In genomic region chr1:134064296-134064831, GRCm38 (mm10) we compare ENCODE assay signal across 8 mouse cellular contexts. TPM values are rescaled to one million over a fixed set of nuclear protein-coding genes. Genes with fewer than 3 reads are reported as not detected.
DNase-seq lines count a peak whose midpoint lies in the region; ATAC-seq and TF ChIP-seq lines count a peak whose summit lies in the region.

No protein-coding gene starts in this region.

- H3K9me3 ChIP-seq in heart, embryonic 11.5 days (replicated peaks; ENCODE audit: control insufficient read depth, low read length) = no peaks in the 10 kb centered on the region
- H3K9me3 ChIP-seq in hindbrain, embryonic 10.5 days = no peaks in the 10 kb centered on the region
- H3K9me3 ChIP-seq in liver, postnatal 0 days (ENCODE audit: low read length) = no peaks in the 10 kb centered on the region

- H3K9ac ChIP-seq in heart, embryonic 11.5 days (ENCODE audit: low read depth, low read length) = no peak overlapping the region
- H3K9ac ChIP-seq in liver, postnatal 0 days (replicated peaks) = peak overlapping the region; percentile 66; the same call in 1 of the 2 replicates

- no peak for DNase-seq in heart, adult 8-10 months (ENCODE audit: low spot score)
- peak; percentile 13 for DNase-seq in CD4-positive helper T cell, adult 2 months (ENCODE audit: low read depth, low spot score)
- no peak for DNase-seq in hindbrain, embryonic 10.5 days (ENCODE audit: low spot score)
- no peak for DNase-seq in liver, postnatal 0 days
- no peak for DNase-seq in cerebellum, adult 9-11 months
- no peak for DNase-seq in adrenal gland, postnatal 4 days (ENCODE audit: low spot score in 2 of 2)
- no peak for DNase-seq in cerebellum, adult 11-12 months

- no peak overlapping the region for H3K4me3 ChIP-seq in heart, embryonic 11.5 days (ENCODE audit: low read depth, low read length)
- peak overlapping the region; percentile 42 for H3K4me3 ChIP-seq in hindbrain, embryonic 10.5 days
- H3K4me3 ChIP-seq in liver, postnatal 0 days (ENCODE audit: low read depth, low read length) = no peak overlapping the region

- ATAC-seq in heart, embryonic 11.5 days (replicated peaks; ENCODE audit: insufficient number of reproducible peaks, low FRiP score, low TSS enrichment) = no peak
- no peak for ATAC-seq in liver, postnatal 0 days

- no peak for TF ChIP-seq EP300 in liver, postnatal 0 days (IDR thresholded peaks at IDR 0.05; ENCODE audit: low read depth)

- no peak for TF ChIP-seq CTCF in liver, postnatal 0 days (IDR thresholded peaks at IDR 0.05; ENCODE audit: low read depth)

- WGBS in heart, embryonic 11.5 days (ENCODE audit: insufficient replicate concordance) = 91% methylated on average over 2 of the region's 2 CpGs
- 83% methylated on average over 2 of the region's 2 CpGs for WGBS in hindbrain, embryonic 10.5 days
- WGBS in liver, postnatal 0 days (ENCODE audit: insufficient replicate concordance) = 88% methylated on average over 2 of the region's 2 CpGs

- no peaks in the 10 kb centered on the region for H3K27me3 ChIP-seq in heart, embryonic 11.5 days (ENCODE audit: control insufficient read depth, insufficient read depth, low read length)
- no peaks in the 10 kb centered on the region for H3K27me3 ChIP-seq in hindbrain, embryonic 10.5 days (ENCODE audit: insufficient read depth, poor library complexity, severe bottlenecking)
- 0 out of 2 replicates have a peak, but pooled peaks cover 2% of the 10 kb centered on the region for H3K27me3 ChIP-seq in liver, postnatal 0 days (ENCODE audit: insufficient read depth, low read length)

- H3K27ac ChIP-seq in heart, embryonic 11.5 days (ENCODE audit: low read depth, low read length) = peak overlapping the region; percentile 88; the same call in 1 of the 2 replicates
- peak overlapping the region; percentile 98 for H3K27ac ChIP-seq in hindbrain, embryonic 10.5 days
- H3K27ac ChIP-seq in liver, postnatal 0 days (ENCODE audit: low read depth) = peak overlapping the region; percentile 96

- H3K4me2 ChIP-seq in heart, embryonic 11.5 days = no peak overlapping the region
- peak overlapping the region; percentile 58; the same call in 1 of the 2 replicates for H3K4me2 ChIP-seq in liver, postnatal 0 days (ENCODE audit: low read depth, low read length)

- H3K36me3 ChIP-seq in heart, embryonic 11.5 days (ENCODE audit: control insufficient read depth, insufficient read depth, low read length) = no peaks in the 10 kb centered on the region
- H3K36me3 ChIP-seq in hindbrain, embryonic 10.5 days = no peaks in the 10 kb centered on the region
- no peaks in the 10 kb centered on the region for H3K36me3 ChIP-seq in liver, postnatal 0 days (replicated peaks; ENCODE audit: insufficient read depth, low read length)

- H3K4me1 ChIP-seq in heart, embryonic 11.5 days (ENCODE audit: control insufficient read depth, insufficient read depth, low read length) = peaks cover 63% of the 10 kb centered on the region
- H3K4me1 ChIP-seq in hindbrain, embryonic 10.5 days (replicated peaks) = peaks cover 91% of the 10 kb centered on the region
- peaks cover 76% of the 10 kb centered on the region for H3K4me1 ChIP-seq in liver, postnatal 0 days (ENCODE audit: insufficient read depth)

RNA-seq across cellular contexts. Expression of gene Btg2, which starts 14.6 kb away (rescaled TPM):
- polyA plus RNA-seq in heart, embryonic 11.5 days (2014; fragmentation: Nextera tagmentation; extraction: Ambion mirVana) = 31.7 and 35.6 TPM in 2 replicates
- total RNA-seq in heart, adult 8-10 months (2022) = 10 to 100 TPM; 18.3 to 35.3 (median 28.0) TPM
- polyA plus RNA-seq in hindbrain, embryonic 10.5 days (2016; fragmentation: Nextera tagmentation; extraction: Ambion mirVana) = 100.0 and 117 TPM in 2 replicates
- polyA plus RNA-seq in liver, postnatal 0 days (2015; fragmentation: Nextera tagmentation; extraction: Ambion mirVana) = 60.1 and 62.6 TPM in 2 replicates
- 10 to 100 TPM; 25.6 to 27.8 TPM for total RNA-seq in adrenal gland, postnatal 4 days (2021)

RNA-seq across cellular contexts. Expression of gene Fmod, which starts 27.3 kb away (rescaled TPM):
- 10.6 and 13.4 TPM in 2 replicates for polyA plus RNA-seq in heart, embryonic 11.5 days (2014; fragmentation: Nextera tagmentation; extraction: Ambion mirVana)
- 10 to 100 TPM in 1 of 4 experiments, 1 to 10 TPM in 3; 5.9 to 14.1 (median 8.2) TPM for total RNA-seq in heart, adult 8-10 months (2022)
- polyA plus RNA-seq in hindbrain, embryonic 10.5 days (2016; fragmentation: Nextera tagmentation; extraction: Ambion mirVana) = 3.6 and 9.8 TPM in 2 replicates
- 1.6 TPM in 2 replicates for polyA plus RNA-seq in liver, postnatal 0 days (2015; fragmentation: Nextera tagmentation; extraction: Ambion mirVana)
- total RNA-seq in adrenal gland, postnatal 4 days (2021) = 10 to 100 TPM; 18.5 to 28.1 TPM

RNA-seq across cellular contexts. Expression of gene Chit1, which starts 46.7 kb away (rescaled TPM):
- 1.7 and 1.9 TPM in 2 replicates for polyA plus RNA-seq in heart, embryonic 11.5 days (2014; fragmentation: Nextera tagmentation; extraction: Ambion mirVana)
- not detected for total RNA-seq in heart, adult 8-10 months (2022)
- not detected in 2 replicates for polyA plus RNA-seq in hindbrain, embryonic 10.5 days (2016; fragmentation: Nextera tagmentation; extraction: Ambion mirVana)
- 0.26 TPM in 2 replicates for polyA plus RNA-seq in liver, postnatal 0 days (2015; fragmentation: Nextera tagmentation; extraction: Ambion mirVana)
- total RNA-seq in adrenal gland, postnatal 4 days (2021) = not detected
